In genomic region chr1:153900860-153901730, GRCm38 (mm10) we compare ENCODE assay signal across 8 mouse cellular contexts. TPM values are rescaled to one million over a fixed set of nuclear protein-coding genes. Genes with fewer than 3 reads are reported as not detected.
DNase-seq lines count a peak whose midpoint lies in the region; ATAC-seq and TF ChIP-seq lines count a peak whose summit lies in the region.

No protein-coding gene starts in this region.

- no peak for DNase-seq in spleen, adult 2 months (ENCODE audit: low read depth in 1 of 2, low spot score in 2 of 2)
- no peak for DNase-seq in spleen, postnatal 14 days (ENCODE audit: low spot score in 2 of 2)
- DNase-seq in cerebellum, postnatal 10 days, result peak; percentile 41 to 47
- DNase-seq in gastrocnemius, postnatal 10 days, result peak; percentile 42
- DNase-seq in hindbrain, postnatal 0 days (ENCODE audit: low spot score), result peak; percentile 70
- peak; percentile 58 for DNase-seq in liver, postnatal 0 days
- no peak for DNase-seq in right cerebral cortex, adult 18-20 months

- no peaks in the 10 kb centered on the region for H3K9me3 ChIP-seq in hindbrain, postnatal 0 days (ENCODE audit: low read length)
- no peaks in the 10 kb centered on the region for H3K9me3 ChIP-seq in liver, postnatal 0 days (ENCODE audit: low read length)
- H3K9me3 ChIP-seq in neural tube, embryonic 13.5 days, result no peaks in the 10 kb centered on the region

- H3K4me1 ChIP-seq in spleen, adult 2 months (ENCODE audit: control insufficient read depth, insufficient read depth, insufficient read length), result peaks cover 6% of the 10 kb centered on the region; the same call in 1 of the 2 replicates
- peaks cover 9% of the 10 kb centered on the region; the same call in 1 of the 2 replicates for H3K4me1 ChIP-seq in hindbrain, postnatal 0 days (ENCODE audit: insufficient read depth, low read length)
- peaks cover 18% of the 10 kb centered on the region for H3K4me1 ChIP-seq in liver, postnatal 0 days (ENCODE audit: insufficient read depth)
- H3K4me1 ChIP-seq in neural tube, embryonic 13.5 days (replicated peaks), result peaks cover 41% of the 10 kb centered on the region

- H3K36me3 ChIP-seq in spleen, adult 2 months (ENCODE audit: control insufficient read depth, insufficient read depth, low read length), result peaks cover 27% of the 10 kb centered on the region
- peaks cover 29% of the 10 kb centered on the region for H3K36me3 ChIP-seq in hindbrain, postnatal 0 days (ENCODE audit: insufficient read depth, low read length)
- peaks cover 34% of the 10 kb centered on the region for H3K36me3 ChIP-seq in liver, postnatal 0 days (replicated peaks; ENCODE audit: insufficient read depth, low read length)
- peaks cover 33% of the 10 kb centered on the region for H3K36me3 ChIP-seq in neural tube, embryonic 13.5 days

- H3K27me3 ChIP-seq in spleen, adult 2 months (ENCODE audit: control insufficient read depth, insufficient read depth, low read length), result no peaks in the 10 kb centered on the region
- no peaks in the 10 kb centered on the region for H3K27me3 ChIP-seq in hindbrain, postnatal 0 days (ENCODE audit: insufficient read depth, low read length)
- H3K27me3 ChIP-seq in liver, postnatal 0 days (ENCODE audit: insufficient read depth, low read length), result no peaks in the 10 kb centered on the region
- no peaks in the 10 kb centered on the region for H3K27me3 ChIP-seq in neural tube, embryonic 13.5 days

- H3K4me2 ChIP-seq in hindbrain, postnatal 0 days (ENCODE audit: low read depth, low read length), result peak overlapping the region; percentile 72
- peak overlapping the region; percentile 66 for H3K4me2 ChIP-seq in liver, postnatal 0 days (ENCODE audit: low read depth, low read length)
- H3K4me2 ChIP-seq in neural tube, embryonic 13.5 days, result peak overlapping the region; percentile 92

- no peak for TF ChIP-seq CTCF in spleen, adult 2 months (IDR thresholded peaks at IDR 0.05; ENCODE audit: extremely low read depth, insufficient read depth, insufficient read length, insufficient replicate concordance)
- no peak for TF ChIP-seq CTCF in hindbrain, postnatal 0 days (IDR thresholded peaks at IDR 0.05; ENCODE audit: low read depth)
- TF ChIP-seq CTCF in liver, postnatal 0 days (IDR thresholded peaks at IDR 0.05; ENCODE audit: low read depth), result no peak

- TF ChIP-seq EP300 in liver, postnatal 0 days (IDR thresholded peaks at IDR 0.05; ENCODE audit: low read depth), result peak; percentile 80

- H3K4me3 ChIP-seq in spleen, adult 2 months (ENCODE audit: extremely low read depth, insufficient read depth, insufficient read length), result peak overlapping the region; percentile 87
- H3K4me3 ChIP-seq in hindbrain, postnatal 0 days (ENCODE audit: low read length), result peak overlapping the region; percentile 81
- peak overlapping the region; percentile 91 for H3K4me3 ChIP-seq in liver, postnatal 0 days (ENCODE audit: low read depth, low read length)
- peak overlapping the region; percentile 67 for H3K4me3 ChIP-seq in neural tube, embryonic 13.5 days

- no peak for ATAC-seq in hindbrain, postnatal 0 days
- ATAC-seq in liver, postnatal 0 days, result no peak
- ATAC-seq in neural tube, embryonic 13.5 days (ENCODE audit: low read depth), result no peak

- H3K9ac ChIP-seq in hindbrain, postnatal 0 days (replicated peaks; ENCODE audit: low read length), result peak overlapping the region; percentile 73
- peak overlapping the region; percentile 96 for H3K9ac ChIP-seq in liver, postnatal 0 days (replicated peaks)
- peak overlapping the region; percentile 89 for H3K9ac ChIP-seq in neural tube, embryonic 13.5 days

- TF ChIP-seq POLR2A in spleen, adult 2 months (IDR thresholded peaks at IDR 0.05; ENCODE audit: low read depth, low read length), result no peak

- 2% methylated on average over 25 of the region's 25 CpGs for WGBS in spleen, adult 2 months
- WGBS in hindbrain, postnatal 0 days, result under 1% methylated on average over 25 of the region's 25 CpGs
- 1% methylated on average over 25 of the region's 25 CpGs for WGBS in liver, postnatal 0 days (ENCODE audit: insufficient replicate concordance)
- WGBS in neural tube, embryonic 13.5 days, result 1% methylated on average over 25 of the region's 25 CpGs

- peak overlapping the region; percentile 87 for H3K27ac ChIP-seq in spleen, adult 2 months (ENCODE audit: insufficient read depth, low read length)
- peak overlapping the region; percentile 94 for H3K27ac ChIP-seq in hindbrain, postnatal 0 days
- H3K27ac ChIP-seq in liver, postnatal 0 days (ENCODE audit: low read depth), result peak overlapping the region; percentile 98
- H3K27ac ChIP-seq in neural tube, embryonic 13.5 days (replicated peaks), result peak overlapping the region; percentile 96

RNA-seq across cellular contexts. Expression of gene Teddm2, which starts 1.1 kb away (rescaled TPM):
- polyA plus RNA-seq in spleen, adult 2 months (2012; rRNA removed), result 0.32 and 0.43 TPM in 2 replicates
- total RNA-seq in gastrocnemius, postnatal 10 days (2021), result under 1 TPM; 0.65 to 0.75 TPM
- 0.72 and 1.6 TPM in 2 replicates for total RNA-seq in hindbrain, postnatal 0 days (2014; rRNA removed)
- 1.4 and 1.6 TPM in 2 replicates for polyA plus RNA-seq in hindbrain, postnatal 0 days (2015; fragmentation: Nextera tagmentation; extraction: Ambion mirVana)
- 0.53 and 0.88 TPM in 2 replicates for polyA plus RNA-seq in liver, postnatal 0 days (2015; fragmentation: Nextera tagmentation; extraction: Ambion mirVana)
- 1.1 and 1.4 TPM in 2 replicates for polyA plus RNA-seq in neural tube, embryonic 13.5 days (2015; fragmentation: Nextera tagmentation; extraction: Ambion mirVana)

RNA-seq across cellular contexts. Expression of gene Glul, which starts 1.4 kb away (rescaled TPM):
- polyA plus RNA-seq in spleen, adult 2 months (2012; rRNA removed), result 66.9 and 168 TPM in 2 replicates
- total RNA-seq in gastrocnemius, postnatal 10 days (2021), result 100 to 1,000 TPM in 1 of 2 experiments, 10 to 100 TPM in 1; 90.2 to 146 TPM
- total RNA-seq in hindbrain, postnatal 0 days (2014; rRNA removed), result 416 and 422 TPM in 2 replicates
- 308 and 349 TPM in 2 replicates for polyA plus RNA-seq in hindbrain, postnatal 0 days (2015; fragmentation: Nextera tagmentation; extraction: Ambion mirVana)
- 305 and 310 TPM in 2 replicates for polyA plus RNA-seq in liver, postnatal 0 days (2015; fragmentation: Nextera tagmentation; extraction: Ambion mirVana)
- 150 and 177 TPM in 2 replicates for polyA plus RNA-seq in neural tube, embryonic 13.5 days (2015; fragmentation: Nextera tagmentation; extraction: Ambion mirVana)

RNA-seq across cellular contexts. Expression of gene Teddm1a, which starts 9.6 kb away (rescaled TPM):
- polyA plus RNA-seq in spleen, adult 2 months (2012; rRNA removed), result not detected in 2 replicates
- not detected for total RNA-seq in gastrocnemius, postnatal 10 days (2021)
- not detected in 2 replicates for total RNA-seq in hindbrain, postnatal 0 days (2014; rRNA removed)
- not detected in 2 replicates for polyA plus RNA-seq in hindbrain, postnatal 0 days (2015; fragmentation: Nextera tagmentation; extraction: Ambion mirVana)
- polyA plus RNA-seq in liver, postnatal 0 days (2015; fragmentation: Nextera tagmentation; extraction: Ambion mirVana), result not detected in 2 replicates
- not detected in 2 replicates for polyA plus RNA-seq in neural tube, embryonic 13.5 days (2015; fragmentation: Nextera tagmentation; extraction: Ambion mirVana)

RNA-seq across cellular contexts. Expression of gene Teddm1b, which starts 26.9 kb away (rescaled TPM):
- polyA plus RNA-seq in spleen, adult 2 months (2012; rRNA removed), result not detected in 2 replicates
- total RNA-seq in gastrocnemius, postnatal 10 days (2021), result not detected
- total RNA-seq in hindbrain, postnatal 0 days (2014; rRNA removed), result not detected in 2 replicates
- 0.11 and 0.23 TPM in 2 replicates for polyA plus RNA-seq in hindbrain, postnatal 0 days (2015; fragmentation: Nextera tagmentation; extraction: Ambion mirVana)
- polyA plus RNA-seq in liver, postnatal 0 days (2015; fragmentation: Nextera tagmentation; extraction: Ambion mirVana), result 0.05 TPM in 2 replicates
- polyA plus RNA-seq in neural tube, embryonic 13.5 days (2015; fragmentation: Nextera tagmentation; extraction: Ambion mirVana), result 0.29 and 0.39 TPM in 2 replicates

RNA-seq across cellular contexts. Expression of gene Rgsl1, which starts 57.2 kb away (rescaled TPM):
- not detected in 2 replicates for polyA plus RNA-seq in spleen, adult 2 months (2012; rRNA removed)
- not detected for total RNA-seq in gastrocnemius, postnatal 10 days (2021)
- total RNA-seq in hindbrain, postnatal 0 days (2014; rRNA removed), result 0.14 and 0.37 TPM in 2 replicates
- 0.31 and 0.37 TPM in 2 replicates for polyA plus RNA-seq in hindbrain, postnatal 0 days (2015; fragmentation: Nextera tagmentation; extraction: Ambion mirVana)
- not detected in 2 replicates for polyA plus RNA-seq in liver, postnatal 0 days (2015; fragmentation: Nextera tagmentation; extraction: Ambion mirVana)
- 0.08 and 0.29 TPM in 2 replicates for polyA plus RNA-seq in neural tube, embryonic 13.5 days (2015; fragmentation: Nextera tagmentation; extraction: Ambion mirVana)

Comparison
In these comparisons a context has a peak if more than half of its experiments do, and no peak if none do; other contexts are left out.
1. DNase-seq: peak in cerebellum, postnatal 10 days (2 of 2), gastrocnemius, postnatal 10 days (single experiment), hindbrain, postnatal 0 days (single experiment) and liver, postnatal 0 days (single experiment); none in spleen, adult 2 months (0 of 2), spleen, postnatal 14 days (0 of 2) and right cerebral cortex, adult 18-20 months (single experiment).
2. Peak in every context shown above with its lines, with median percentiles within 50 percentile points of each other: H3K27ac ChIP-seq, H3K4me3 ChIP-seq, H3K4me2 ChIP-seq and H3K9ac ChIP-seq.